Mouse (Mus musculus) liver, postnatal 0 days (tissue): Measurements from ENCODE around the gene Pde6g. TPM values are rescaled to one million over a fixed set of nuclear protein-coding genes. Genes with fewer than 3 reads are reported as not detected.
A peak's percentile ranks its signal among the peaks of the same experiment; 100 is the strongest.

ENCODE experiments used
- ATAC-seq: fragments of 200-750 bp; cut with Nextera tagmentation; 2 replicates; pipeline ENCODE4 v1.8.0; 2017; ENCODE audit warnings: mild to moderate bottlenecking, moderate library complexity
- DNase-seq: peaks from one replicate; pipeline ENCODE4 v3.0.0-alpha.2; 2016
- H3K27ac ChIP-seq: fragments of 300-500 bp; sonication (generic); 2 replicates; pipeline ENCODE4 v1.5.1; 2014; ENCODE audit warnings: antibody characterized with exemption, moderate library complexity, mild to moderate bottlenecking, low read depth
- H3K27me3 ChIP-seq: fragments of 300-500 bp; sonication (generic); 2 replicates; pipeline ENCODE4 v1.6.1; 2014; ENCODE audit warnings: low read length, control low read depth, mixed read lengths; ENCODE audit not compliant: insufficient read depth
- H3K36me3 ChIP-seq: fragments of 300-500 bp; sonication (generic); replicated peaks from 2 replicates; pipeline ENCODE4 v1.6.1; 2014; ENCODE audit warnings: mild to moderate bottlenecking, control low read depth, low read length, moderate library complexity, mixed read lengths; ENCODE audit not compliant: insufficient read depth
- H3K4me1 ChIP-seq: fragments of 300-500 bp; sonication (generic); 2 replicates; pipeline ENCODE4 v1.6.1; 2014; ENCODE audit warnings: antibody characterized with exemption, mild to moderate bottlenecking, control low read depth; ENCODE audit not compliant: insufficient read depth
- H3K4me2 ChIP-seq: fragments of 300-500 bp; sonication (generic); 2 replicates; pipeline ENCODE4 v1.6.1; 2014; ENCODE audit warnings: low read depth, mild to moderate bottlenecking, low read length, moderate library complexity, mixed read lengths
- H3K4me3 ChIP-seq: fragments of 300-500 bp; sonication (generic); 2 replicates; pipeline ENCODE4 v1.5.1; 2014; ENCODE audit warnings: low read depth, low read length
- H3K9ac ChIP-seq: fragments of 300-500 bp; sonication (generic); replicated peaks from 2 replicates; pipeline ENCODE4 v1.6.1; 2014; ENCODE audit warnings: mild to moderate bottlenecking, moderate library complexity
- H3K9me3 ChIP-seq: fragments of 300-500 bp; sonication (generic); 2 replicates; pipeline ENCODE4 v1.6.1; 2016; ENCODE audit warnings: mild to moderate bottlenecking, control low read depth, low read length, mixed read lengths
- CTCF ChIP-seq: sonication (generic); IDR thresholded peaks from 2 replicates; pipeline ENCODE4 v1.5.1; 2016; ENCODE audit warnings: antibody characterized with exemption, low read depth
- EP300 ChIP-seq: IDR thresholded peaks from 2 replicates; pipeline ENCODE4 v1.6.1; 2016; ENCODE audit warnings: antibody characterized with exemption, low read depth, mild to moderate bottlenecking
- WGBS: fragments of 180-500 bp; shearing (Covaris S2); extraction: QIAGEN DNeasy Blood & Tissue Kit; methylation state at CpG from one replicate; pipeline ENCODE4 v1.1.7; 2014; ENCODE audit not compliant: insufficient replicate concordance; 5-methylcytosine and 5-hydroxymethylcytosine counted together
- polyA plus RNA-seq: library from polyadenylated mRNA; unstranded; fragments of >200 nt; fragmentation: Nextera tagmentation; extraction: Ambion mirVana; gene quantifications from 2 replicates; pipeline ENCODE4 v1.2.1, GENCODE M21; 2015

Pde6g gene
- polyA plus RNA-seq, 1 experiment from 2014 or later = 0.20 TPM

DNA sequence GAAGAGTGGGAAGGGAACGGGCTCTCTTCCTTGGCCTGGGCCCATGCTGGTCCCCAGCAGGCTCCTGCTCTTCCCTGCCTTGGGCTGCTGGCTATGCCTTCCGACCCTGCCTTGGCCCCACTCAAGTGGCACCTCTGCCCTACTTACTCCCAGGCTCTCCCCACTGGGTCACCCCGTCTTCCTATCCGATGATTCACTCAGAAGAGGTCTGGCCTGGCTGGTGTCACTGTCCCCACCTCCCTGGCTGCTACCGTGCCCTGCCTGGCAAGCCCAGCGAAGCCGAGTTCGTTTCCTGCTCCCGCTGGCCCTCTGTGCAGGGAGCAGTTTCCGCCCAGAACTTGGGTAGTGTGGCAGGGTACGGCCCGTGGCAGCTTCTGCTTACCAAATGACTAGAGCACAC lies 44.9 kb upstream of the Pde6g start:
- Histone ChIP-seq H3K27ac (no peak overlapping the region), H3K27me3 (no peaks in the 10 kb centered on the region), H3K4me2 (no peak overlapping the region), H3K9me3 (no peaks in the 10 kb centered on the region), H3K4me1 (peaks cover 9% of the 10 kb centered on the region), H3K4me3 (no peak overlapping the region), H3K36me3 (peaks cover 20% of the 10 kb centered on the region), H3K9ac (no peak overlapping the region)
- DNase-seq = no peak
- no peak for ATAC-seq
- TF ChIP-seq EP300 (no peak), CTCF (no peak)
- WGBS = 86% methylated on average over 12 of the region's 12 CpGs

DNA sequence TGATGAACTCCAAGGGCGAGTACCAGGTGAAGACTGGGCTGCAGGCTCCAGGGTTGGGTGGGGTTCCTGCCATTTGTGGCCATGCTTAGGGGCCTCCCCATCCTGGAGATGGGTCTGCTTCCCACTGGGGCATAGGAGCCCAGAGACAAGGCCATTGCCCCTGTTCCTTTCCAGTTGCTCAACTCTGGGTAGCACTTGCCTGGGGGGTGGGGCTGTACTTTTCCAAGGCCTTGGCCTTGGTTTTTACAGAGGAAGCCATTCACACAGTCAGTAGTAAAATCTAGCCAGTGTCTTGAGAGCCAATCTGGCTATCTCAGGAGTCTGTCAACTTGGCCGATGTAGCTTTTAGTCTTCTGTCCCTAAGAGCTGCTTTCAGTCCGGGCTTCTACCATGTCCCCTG lies 44.1 kb upstream of the Pde6g start:
- H3K4me2 ChIP-seq = no peak overlapping the region
- no peak overlapping the region for H3K27ac ChIP-seq
- peaks cover 15% of the 10 kb centered on the region for H3K4me1 ChIP-seq
- H3K4me3 ChIP-seq = no peak overlapping the region
- TF ChIP-seq EP300 = no peak
- TF ChIP-seq CTCF = no peak
- H3K9me3 ChIP-seq = no peaks in the 10 kb centered on the region
- no peak for DNase-seq
- 80% methylated on average over 3 of the region's 3 CpGs for WGBS
- H3K27me3 ChIP-seq = no peaks in the 10 kb centered on the region
- H3K9ac ChIP-seq = no peak overlapping the region
- no peak for ATAC-seq
- H3K36me3 ChIP-seq = peaks cover 20% of the 10 kb centered on the region

DNA sequence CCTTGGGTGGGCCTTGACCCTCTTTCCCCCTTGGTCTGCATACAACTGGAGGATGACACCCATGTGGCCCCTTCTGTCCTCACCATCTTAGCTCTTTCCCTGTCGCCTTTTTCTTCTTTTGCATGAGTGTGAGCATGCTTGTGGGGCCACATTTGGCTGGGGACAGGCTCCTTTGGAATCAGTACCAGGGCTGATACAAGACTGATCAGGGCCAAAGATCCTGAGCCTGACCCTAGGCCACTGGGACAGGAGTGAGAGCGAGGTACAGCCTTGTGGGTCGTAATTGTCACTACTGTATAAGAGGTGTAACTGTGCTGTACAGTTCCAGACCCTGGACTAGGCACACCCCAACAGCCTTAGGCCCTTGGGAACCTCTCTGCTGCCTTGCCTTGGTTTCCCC lies 40.6 kb upstream of the Pde6g start:
- H3K27ac ChIP-seq = no peak overlapping the region
- peaks cover 21% of the 10 kb centered on the region for H3K36me3 ChIP-seq
- no peaks in the 10 kb centered on the region for H3K9me3 ChIP-seq
- WGBS = 77% methylated on average over 3 of the region's 3 CpGs
- ATAC-seq (no peak), DNase-seq (no peak)
- no peaks in the 10 kb centered on the region for H3K27me3 ChIP-seq
- no peak overlapping the region for H3K4me3 ChIP-seq
- peak overlapping the region; percentile 91; the same call in 1 of the 2 replicates for H3K4me2 ChIP-seq
- no peak for TF ChIP-seq CTCF
- no peak for TF ChIP-seq EP300
- H3K4me1 ChIP-seq = peaks cover 33% of the 10 kb centered on the region
- H3K9ac ChIP-seq = no peak overlapping the region

DNA sequence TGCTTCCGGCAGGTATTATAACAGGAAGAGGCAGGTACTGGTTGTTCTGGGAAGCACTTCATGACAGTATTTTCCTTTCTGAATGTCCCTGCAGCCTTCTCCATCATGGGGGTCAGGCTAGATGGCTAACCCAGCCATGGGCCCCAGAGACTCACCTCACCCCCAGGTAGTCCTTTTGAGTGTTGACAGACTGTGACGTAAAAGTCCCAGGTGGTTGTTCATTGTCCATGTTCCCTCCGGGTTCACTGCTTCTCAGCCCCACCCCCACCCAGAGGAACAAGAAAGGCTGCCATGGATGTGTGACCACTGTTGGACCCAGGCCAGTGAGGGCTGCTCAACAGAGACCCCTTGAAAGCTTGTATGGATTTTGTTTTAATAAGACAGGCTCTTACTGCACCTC lies 40.1 kb upstream of the Pde6g start:
- peaks cover 33% of the 10 kb centered on the region for H3K4me1 ChIP-seq
- no peaks in the 10 kb centered on the region for H3K27me3 ChIP-seq
- peaks cover 26% of the 10 kb centered on the region for H3K36me3 ChIP-seq
- H3K27ac ChIP-seq = peak overlapping the region; percentile 88; the same call in 1 of the 2 replicates
- DNase-seq (no peak), ATAC-seq (no peak)
- peak overlapping the region; percentile 28 for H3K9ac ChIP-seq
- H3K4me2 ChIP-seq = peak overlapping the region; percentile 91
- TF ChIP-seq EP300 = no peak
- TF ChIP-seq CTCF = no peak
- peak overlapping the region; percentile 71; the same call in 1 of the 2 replicates for H3K4me3 ChIP-seq
- H3K9me3 ChIP-seq = no peaks in the 10 kb centered on the region
- 57% methylated on average over 3 of the region's 3 CpGs for WGBS

DNA sequence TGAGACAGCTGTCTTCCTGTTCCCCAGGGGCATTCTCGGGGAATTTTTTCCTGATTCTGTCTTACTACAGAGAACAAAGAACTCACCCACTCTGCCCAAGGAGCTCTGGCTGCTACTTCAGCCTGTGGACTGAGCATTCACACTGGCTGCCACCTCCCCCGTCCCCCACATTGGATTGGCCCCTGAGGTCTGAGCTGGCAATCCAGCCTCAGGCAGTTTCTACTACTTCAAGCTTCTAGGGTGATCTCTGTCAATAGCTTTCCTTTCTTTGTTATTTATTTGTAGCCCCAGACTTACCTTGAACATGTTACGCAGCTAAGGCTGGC lies 39.5 kb upstream of the Pde6g start:
- Histone ChIP-seq H3K36me3 (peaks cover 26% of the 10 kb centered on the region), H3K4me3 (peak overlapping the region; percentile 71), H3K4me2 (peak overlapping the region; percentile 91), H3K4me1 (peaks cover 33% of the 10 kb centered on the region), H3K27me3 (no peaks in the 10 kb centered on the region), H3K27ac (peak overlapping the region; percentile 88), H3K9ac (peak overlapping the region; percentile 83), H3K9me3 (no peaks in the 10 kb centered on the region)
- 31% methylated on average over 3 of the region's 3 CpGs for WGBS
- TF ChIP-seq EP300 (no peak), CTCF (no peak)
- ATAC-seq (no peak), DNase-seq (no peak)

DNA sequence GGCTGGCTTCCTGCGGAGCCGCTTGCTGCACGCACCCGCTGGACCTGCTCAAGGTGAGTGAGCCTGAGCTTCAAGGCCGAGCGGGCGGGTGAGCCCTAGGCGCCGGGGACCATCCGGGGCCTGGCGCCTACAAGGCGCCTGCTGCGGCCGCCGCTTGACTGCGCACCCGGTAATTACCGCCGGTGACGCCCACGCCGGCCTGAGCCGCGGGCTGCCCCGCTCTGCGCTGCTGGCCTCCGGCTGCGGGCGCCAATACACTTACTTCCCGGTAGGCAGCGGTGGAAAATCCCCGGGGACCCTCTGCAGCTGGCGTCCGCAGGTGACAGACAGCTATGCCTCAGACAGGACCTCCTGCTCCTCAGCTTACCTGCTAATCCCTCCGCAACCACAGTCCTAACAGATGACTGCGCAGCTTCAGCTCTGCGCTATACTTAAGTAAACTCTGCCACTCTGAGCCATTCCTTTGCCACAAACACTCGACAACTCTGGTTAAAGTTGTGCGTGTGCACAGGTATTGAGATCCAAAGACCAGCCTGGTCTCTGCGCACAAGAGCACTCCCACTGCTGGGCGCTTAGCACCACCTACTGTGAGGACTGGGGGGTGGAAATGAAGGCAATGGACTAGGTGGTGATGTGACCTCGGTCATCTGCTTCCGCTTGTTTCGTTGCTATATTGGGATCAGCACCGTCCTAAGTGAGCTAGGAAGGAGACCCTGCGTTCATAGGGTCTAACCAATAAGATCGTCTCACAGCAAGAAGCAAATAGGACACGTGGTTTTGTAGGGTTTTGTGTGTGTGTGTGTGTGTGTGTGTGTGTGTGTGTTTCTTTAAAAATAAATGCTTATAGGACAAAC lies 39.0 kb upstream of the Pde6g start:
- peak; percentile 28 for ATAC-seq
- Histone ChIP-seq H3K4me2 (peak overlapping the region; percentile 91), H3K9ac (peak overlapping the region; percentile 83), H3K36me3 (peaks cover 29% of the 10 kb centered on the region), H3K27ac (peak overlapping the region; percentile 88), H3K27me3 (no peaks in the 10 kb centered on the region), H3K4me1 (peaks cover 33% of the 10 kb centered on the region), H3K9me3 (no peaks in the 10 kb centered on the region), H3K4me3 (peak overlapping the region; percentile 71)
- WGBS = under 1% methylated on average over 47 of the region's 48 CpGs
- DNase-seq = peak; percentile 68
- TF ChIP-seq EP300 (no peak), CTCF (peak; percentile 69)
